Mouse (Mus musculus): ENCODE results near the gene Macrod1.

Macrod1 gene

GRCm38 (mm10) chr19:7140856-7141421 is 84.3 kb downstream of the Macrod1 start:
- no peak for DNase-seq (ENCODE audit: low read depth, low spot score)

DNA sequence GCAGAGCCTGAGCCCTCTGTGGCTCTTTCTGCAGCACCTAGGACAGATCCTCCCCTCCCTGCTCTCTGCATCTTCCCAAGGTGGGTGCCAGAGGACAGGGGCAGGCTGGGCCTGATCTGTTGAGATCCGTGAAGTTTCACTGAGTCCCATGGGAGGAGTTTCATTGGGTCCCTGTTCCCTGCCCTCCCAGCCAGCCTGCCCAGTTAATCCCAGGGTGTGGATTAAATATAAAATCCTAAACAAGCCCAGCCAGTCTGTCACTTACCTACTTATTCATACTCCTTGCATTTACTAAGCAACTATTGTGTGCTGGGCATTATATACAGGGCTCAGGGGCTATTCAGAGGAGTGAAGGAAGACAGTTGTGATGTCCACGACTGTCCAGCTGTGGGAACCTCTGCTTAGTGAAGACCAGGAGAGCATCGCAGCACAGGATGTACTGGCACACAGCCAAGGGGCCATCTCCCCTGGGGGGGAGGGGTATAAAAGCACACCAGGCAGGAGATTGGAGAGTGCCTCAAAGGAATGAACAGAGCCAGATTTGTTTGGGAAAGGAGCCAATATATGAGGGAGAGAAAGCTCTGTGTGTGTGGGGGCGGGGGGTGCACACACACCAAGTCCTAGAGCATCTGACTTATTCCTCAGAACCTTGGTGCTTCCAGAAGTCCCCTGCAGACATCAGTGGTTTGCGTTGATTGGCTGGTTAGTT is 85.8 kb downstream of the Macrod1 start:
- DNase-seq (ENCODE audit: low read depth, low spot score), result no peak

DNA sequence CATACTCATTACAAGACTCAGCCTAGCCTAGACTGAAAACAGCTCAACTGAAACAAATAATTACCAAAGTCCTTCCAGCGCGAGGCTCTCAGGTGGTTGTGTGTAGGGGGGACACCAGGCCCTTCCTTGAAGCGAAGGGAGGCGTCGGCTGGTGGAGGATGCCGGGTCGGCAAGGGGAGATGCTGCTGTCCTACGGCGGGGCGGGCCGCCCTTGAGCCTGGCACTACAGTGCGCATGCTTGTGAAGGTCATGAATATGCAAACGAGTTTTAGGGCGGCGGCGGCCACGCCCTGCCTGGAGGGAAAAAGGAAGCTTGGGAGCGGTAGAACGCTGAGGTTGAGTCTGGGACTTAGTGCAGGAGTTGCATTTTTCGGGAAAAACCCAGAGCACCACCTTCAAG is 87.2 kb downstream of the Macrod1 start:
- peak; percentile 80 for DNase-seq (ENCODE audit: low read depth, low spot score)

- no peak for DNase-seq (ENCODE audit: low read depth, low spot score)
These were observed 87.8 kb downstream of the Macrod1 start for GRCm38 (mm10) chr19:7144458-7144857.

GRCm38 (mm10) chr19:7146376-7146775 is 89.8 kb downstream of the Macrod1 start:
- DNase-seq (ENCODE audit: low read depth, low spot score), result no peak

DNA sequence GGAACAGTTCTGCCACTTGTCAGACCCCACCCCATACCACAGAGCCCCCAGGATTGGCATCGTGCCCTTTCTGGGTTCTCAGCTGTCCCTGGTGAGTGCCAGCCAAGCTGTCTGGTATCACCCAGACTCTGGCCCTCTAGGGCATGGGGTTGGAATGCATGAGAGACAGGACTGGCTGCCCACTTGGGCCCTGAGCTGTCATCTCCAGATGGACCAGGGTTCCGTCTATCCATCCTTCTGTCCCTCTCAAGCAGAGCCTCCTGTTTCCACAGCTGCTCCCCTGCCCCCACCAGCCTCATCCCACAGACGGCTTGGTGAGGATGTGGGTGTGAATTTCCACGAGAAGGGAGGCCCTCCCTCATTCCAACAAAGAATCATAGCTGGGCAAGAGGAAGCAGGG is 91.5 kb downstream of the Macrod1 start:
- DNase-seq (ENCODE audit: low read depth, low spot score), result no peak

DNA sequence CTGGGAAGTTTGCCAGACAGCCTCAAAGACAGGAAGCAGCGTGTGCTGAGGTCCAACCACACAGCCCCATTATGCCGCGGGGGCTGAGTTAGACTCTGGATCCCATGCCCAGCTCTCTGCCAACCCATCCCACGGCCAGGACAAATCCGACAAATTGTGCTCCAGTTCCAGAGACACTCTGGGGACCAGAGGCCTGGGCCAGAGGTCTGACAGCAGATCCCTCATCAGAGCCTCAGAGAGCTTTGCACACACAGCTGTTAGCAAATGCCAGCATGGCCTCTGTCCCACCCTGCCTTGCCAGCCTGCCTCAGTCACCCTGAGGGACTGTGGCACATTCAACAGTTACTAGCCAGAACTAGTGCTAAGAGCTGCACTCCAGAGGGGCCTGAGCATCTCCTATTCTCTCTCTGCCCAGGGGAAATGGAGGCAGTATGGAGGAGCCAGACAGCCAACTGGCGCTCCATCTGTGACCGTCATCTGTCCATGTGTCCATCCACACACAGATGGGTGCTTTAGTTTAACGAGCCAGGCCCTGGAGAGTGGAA is 92.0 kb downstream of the Macrod1 start:
- DNase-seq (ENCODE audit: low read depth, low spot score), result no peak

DNA sequence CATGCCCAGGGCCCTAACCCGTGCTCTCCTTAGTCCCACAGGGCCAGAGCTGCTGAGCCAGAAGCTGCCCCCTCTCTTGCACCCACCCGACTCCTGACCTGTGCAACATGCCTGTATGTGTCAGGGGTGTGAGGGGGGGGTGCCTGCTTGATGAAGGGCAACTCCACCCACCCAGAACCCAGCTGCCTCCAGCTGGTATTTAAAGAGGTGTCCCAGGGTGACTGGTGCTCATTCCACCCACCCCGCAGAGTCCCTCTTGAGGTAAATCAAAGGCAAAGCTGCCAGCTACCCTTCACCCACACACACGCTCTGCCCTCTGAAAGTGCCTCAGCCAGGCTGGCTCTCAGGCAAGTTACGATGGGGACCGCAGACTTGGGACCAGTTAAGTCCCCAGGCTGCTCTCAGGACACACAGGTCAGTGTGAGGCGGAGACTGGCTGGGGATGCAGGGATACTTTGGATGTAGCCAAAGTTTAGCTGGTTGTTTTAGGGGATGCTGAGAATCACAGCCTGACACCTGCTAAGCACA is 92.6 kb downstream of the Macrod1 start:
- DNase-seq (ENCODE audit: low read depth, low spot score), result no peak

DNA sequence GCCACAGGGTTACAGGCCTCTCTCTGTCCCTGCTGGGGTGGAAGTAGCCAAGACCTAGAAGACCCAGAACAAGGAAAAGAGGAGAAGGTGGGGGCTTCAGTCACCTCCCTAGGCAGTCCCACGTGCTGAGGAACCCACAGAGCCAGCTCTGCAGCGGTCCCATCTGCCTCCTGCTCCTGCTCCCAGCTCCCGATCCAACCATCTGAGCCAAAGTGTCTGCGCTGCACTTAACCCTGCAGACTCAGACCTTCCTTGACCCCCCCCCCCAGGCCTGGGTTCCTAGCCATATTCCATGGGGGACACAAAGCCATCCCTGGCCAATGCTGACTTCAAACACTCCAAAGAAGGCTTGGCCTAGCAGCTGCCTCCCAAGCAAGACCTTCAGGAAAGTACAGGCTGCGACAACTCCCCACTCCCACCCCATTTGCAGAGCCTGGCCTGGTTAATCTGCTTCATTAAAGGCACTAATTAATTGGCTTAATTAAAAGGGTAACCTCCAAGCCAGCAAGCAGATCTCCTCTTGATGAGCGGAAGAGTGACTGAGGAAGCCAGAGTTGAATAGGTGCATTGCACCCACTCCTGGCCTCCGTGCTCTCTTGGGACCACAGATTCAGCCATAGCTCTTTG is 94.8 kb downstream of the Macrod1 start:
- DNase-seq (ENCODE audit: low read depth, low spot score), result no peak

DNA sequence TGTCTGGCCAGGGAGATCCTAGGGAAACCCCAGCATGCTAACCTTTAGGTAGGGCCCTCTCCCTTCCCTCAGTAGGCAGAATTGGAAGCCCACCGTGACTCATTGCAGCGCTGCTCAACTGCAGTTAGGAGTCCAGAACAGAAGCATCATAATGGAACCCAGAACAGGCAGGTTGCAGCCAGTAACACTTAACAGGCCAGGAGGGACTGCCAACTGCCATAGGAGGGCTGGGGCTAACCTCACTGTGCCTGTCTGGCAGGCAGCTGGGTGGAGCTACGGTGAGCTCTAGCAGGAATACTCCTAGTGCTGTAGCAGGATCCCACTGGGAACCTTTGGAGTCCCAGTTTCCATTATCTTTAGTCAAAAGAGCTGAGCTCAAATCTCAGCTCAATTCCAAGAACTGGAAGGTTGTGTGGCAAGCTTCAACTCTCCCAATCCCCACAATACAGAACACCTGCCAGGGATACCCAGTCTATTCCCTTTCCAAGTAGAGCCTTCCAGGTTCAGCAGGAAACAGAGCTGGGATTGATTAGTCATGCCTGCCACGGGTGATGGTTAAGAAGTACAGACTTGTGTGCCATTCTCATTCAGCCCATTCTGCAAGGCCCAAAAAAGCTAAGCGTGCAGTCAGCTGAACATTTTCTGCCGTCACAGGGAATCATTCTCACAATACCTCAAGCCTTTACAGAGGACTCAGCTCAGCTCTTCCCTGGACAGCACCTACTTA is 95.5 kb downstream of the Macrod1 start:
- no peak for DNase-seq (ENCODE audit: low read depth, low spot score)

DNA sequence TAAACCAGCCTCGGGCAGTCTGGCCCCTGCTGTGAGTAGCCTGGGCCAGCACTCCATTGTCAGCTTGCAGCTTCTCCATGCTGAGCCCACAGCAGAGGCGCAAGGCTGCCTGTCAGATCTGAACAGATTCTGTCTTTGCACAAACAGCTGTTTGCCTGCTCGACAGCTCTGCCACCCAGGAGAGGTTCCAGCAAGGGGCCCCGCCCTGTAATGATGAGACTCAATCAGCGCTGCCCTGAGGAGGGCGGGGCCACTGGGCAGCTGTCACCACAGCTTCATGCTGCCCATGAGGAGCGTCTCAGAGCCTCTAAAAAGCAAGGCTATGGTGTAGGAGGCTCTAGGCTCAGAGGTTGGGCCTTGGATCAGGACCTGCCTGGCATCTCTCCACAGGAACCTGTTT is 96.6 kb downstream of the Macrod1 start:
- peak; percentile 11 for DNase-seq (ENCODE audit: low read depth, low spot score)

GRCm38 (mm10) chr19:7155196-7155595 is 98.6 kb downstream of the Macrod1 start:
- no peak for DNase-seq (ENCODE audit: low read depth, low spot score)

DNA sequence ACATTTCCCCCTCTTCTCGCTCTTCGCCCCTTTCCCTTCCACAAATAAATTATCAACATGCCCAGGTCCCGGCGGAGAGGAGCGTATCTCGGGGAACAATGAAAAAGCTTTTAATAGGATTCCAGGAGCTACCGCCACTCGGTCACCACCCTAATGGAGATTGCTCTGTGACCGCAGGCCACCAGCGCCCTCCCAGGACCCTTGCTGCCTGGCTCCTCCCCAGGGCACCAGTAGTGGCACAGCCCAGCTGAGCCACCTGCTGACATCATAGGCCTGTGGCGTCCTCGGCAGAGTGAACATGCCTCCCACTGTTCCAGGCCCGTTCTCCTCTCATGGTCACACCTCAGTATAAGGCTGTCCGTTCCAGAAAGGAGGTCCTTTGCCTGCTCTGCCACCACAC is 101.1 kb downstream of the Macrod1 start:
- no peak for DNase-seq (ENCODE audit: low read depth, low spot score)

DNA sequence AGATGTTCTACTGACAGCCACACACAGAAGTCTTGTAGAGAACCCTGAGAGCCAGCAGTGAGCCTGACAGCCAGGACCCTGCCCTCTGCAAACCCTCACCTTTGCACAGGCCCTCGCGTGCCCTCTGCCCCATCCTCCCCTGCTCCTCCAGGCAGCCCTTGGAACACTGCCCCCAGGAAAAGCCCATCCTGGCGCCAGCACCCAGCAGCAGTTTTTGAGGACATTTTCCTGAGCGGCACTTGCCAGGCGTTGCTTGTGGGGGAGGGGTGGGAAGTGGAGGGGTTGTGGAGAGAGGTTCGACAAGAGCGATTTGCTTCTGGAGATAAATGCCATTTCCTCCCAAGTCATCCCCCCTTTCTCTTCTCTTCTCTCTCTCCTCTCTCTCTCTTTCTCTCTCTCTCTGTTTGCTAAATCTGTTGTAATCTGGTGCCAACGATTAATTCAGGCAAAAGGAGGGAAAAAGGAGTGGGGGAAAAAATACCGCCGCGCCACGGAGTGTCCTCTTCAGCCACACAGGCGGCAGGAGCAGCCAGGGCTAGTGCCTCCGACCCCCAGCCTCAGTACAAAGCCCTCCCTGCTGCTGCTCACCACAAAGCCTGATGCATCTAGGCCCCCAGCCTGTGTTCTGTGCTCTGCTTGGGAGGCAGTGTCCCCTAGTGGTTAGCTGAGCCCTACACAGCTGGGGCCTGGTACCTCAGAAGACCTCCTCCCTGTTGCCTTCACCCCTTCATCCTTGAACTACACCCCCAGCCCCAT is 103.7 kb downstream of the Macrod1 start:
- no peak for DNase-seq (ENCODE audit: low read depth, low spot score)

DNA sequence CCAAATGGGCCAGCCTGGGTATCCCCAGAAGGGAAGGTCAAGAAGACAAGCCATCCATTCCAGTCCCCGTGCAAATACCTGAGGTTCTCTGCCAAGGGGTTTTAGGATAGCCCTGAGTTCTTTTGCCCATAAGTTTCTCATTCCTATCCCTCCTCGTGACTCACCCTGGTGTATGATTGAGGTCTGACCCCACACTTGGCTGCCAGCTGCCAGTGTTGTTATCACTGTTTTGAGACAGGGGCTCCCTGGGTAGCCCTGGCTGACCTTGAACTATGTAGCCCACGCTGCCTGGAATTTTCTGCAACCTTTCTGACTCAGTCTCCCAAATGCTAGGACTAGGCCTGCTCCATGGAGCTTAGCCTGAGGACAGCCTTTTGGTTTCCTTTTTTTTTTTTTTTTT is 104.5 kb downstream of the Macrod1 start:
- DNase-seq (ENCODE audit: low read depth, low spot score), result no peak

DNA sequence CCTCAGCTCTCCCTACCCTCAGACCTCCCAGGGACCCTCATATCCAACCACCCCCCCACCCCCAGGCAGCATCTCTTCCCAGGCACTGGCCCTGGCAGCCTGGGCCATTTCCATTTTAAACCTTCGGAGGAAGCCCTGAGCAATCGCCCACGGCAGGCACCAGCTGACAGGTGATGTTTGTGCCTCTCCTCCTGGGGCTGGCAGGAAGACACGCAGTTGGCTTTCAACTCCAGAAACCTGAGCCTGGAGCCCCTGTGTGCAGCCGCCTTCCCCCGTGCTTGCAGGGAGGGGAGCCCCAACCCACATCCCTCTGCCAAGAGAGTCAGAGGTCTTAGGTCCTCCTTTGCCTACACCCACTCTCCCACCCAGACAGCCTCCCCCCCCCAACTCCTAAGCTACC is 107.6 kb downstream of the Macrod1 start:
- DNase-seq (ENCODE audit: low read depth, low spot score), result no peak

DNA sequence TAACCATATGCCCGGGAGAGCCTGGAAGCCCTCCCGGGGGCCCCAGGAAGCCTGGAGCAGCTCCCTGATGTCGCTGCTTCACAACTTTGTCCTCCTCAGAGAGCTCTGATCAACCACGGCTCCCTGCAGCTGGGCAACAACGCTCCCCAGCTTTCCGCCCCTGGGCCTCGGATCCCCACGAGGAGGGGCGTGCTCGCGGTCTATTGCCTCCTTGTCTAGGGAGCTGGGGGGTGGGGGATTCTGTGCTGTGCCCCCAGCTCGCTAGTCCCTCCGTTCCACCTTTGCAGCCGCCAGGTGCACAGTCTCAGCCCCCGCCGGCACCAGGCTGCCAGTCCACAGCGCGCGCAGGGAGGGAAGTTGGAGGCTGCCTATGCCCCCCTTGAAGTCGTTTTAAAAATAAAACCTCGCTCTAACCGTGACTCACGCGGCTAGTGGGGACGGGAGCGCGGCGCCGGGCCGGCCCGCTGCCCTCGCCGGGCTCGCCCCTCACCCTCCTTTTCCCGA is 108.3 kb downstream of the Macrod1 start:
- no peak for DNase-seq (ENCODE audit: low read depth, low spot score)

GRCm38 (mm10) chr19:7165509-7166199 is 109.0 kb downstream of the Macrod1 start:
- DNase-seq (ENCODE audit: low read depth, low spot score), result no peak

- no peak for DNase-seq (ENCODE audit: low read depth, low spot score)
These were observed 109.6 kb downstream of the Macrod1 start for GRCm38 (mm10) chr19:7166200-7166711.

GRCm38 (mm10) chr19:7166767-7167166 is 110.2 kb downstream of the Macrod1 start:
- no peak for DNase-seq (ENCODE audit: low read depth, low spot score)

Measured in A20 (cell line).